Mouse (Mus musculus) liver, embryonic 13.5 days (tissue): ENCODE measurements around the gene Fgfr2. TPM values are rescaled to one million over a fixed set of nuclear protein-coding genes. Genes with fewer than 3 reads are reported as not detected.

Source experiments
- ATAC-seq: fragments of 200-750 bp; cut with Nextera tagmentation; 2 replicates; pipeline ENCODE4 v1.8.0; 2017; ENCODE audit warnings: low read depth, mild to moderate bottlenecking, moderate number of reproducible peaks, moderate library complexity
- DNase-seq: peaks from one replicate; pipeline ENCODE4 v3.0.0; 2022
- H3K27ac ChIP-seq: fragments of 300-500 bp; sonication (generic); 2 replicates; pipeline ENCODE4 v1.5.1; 2015; ENCODE audit warnings: moderate library complexity, mild to moderate bottlenecking, inconsistent platforms
- H3K27me3 ChIP-seq: fragments of 300-500 bp; sonication (generic); 2 replicates; pipeline ENCODE4 v1.6.1; 2015; ENCODE audit warnings: mild to moderate bottlenecking, inconsistent platforms
- H3K36me3 ChIP-seq: fragments of 300-500 bp; sonication (generic); 2 replicates; pipeline ENCODE4 v1.6.1; 2015; ENCODE audit warnings: mild to moderate bottlenecking, inconsistent platforms
- H3K4me1 ChIP-seq: fragments of 300-500 bp; sonication (generic); replicated peaks from 2 replicates; pipeline ENCODE4 v1.6.1; 2015; ENCODE audit warnings: inconsistent platforms
- H3K4me2 ChIP-seq: fragments of 300-500 bp; sonication (generic); 2 replicates; pipeline ENCODE4 v1.6.1; 2015; ENCODE audit warnings: inconsistent platforms, mild to moderate bottlenecking, moderate library complexity
- H3K4me3 ChIP-seq: fragments of 300-500 bp; sonication (generic); replicated peaks from 2 replicates; pipeline ENCODE4 v1.5.1; 2015; ENCODE audit warnings: mild to moderate bottlenecking, inconsistent platforms
- H3K9ac ChIP-seq: fragments of 300-500 bp; sonication (generic); 2 replicates; pipeline ENCODE4 v1.6.1; 2015; ENCODE audit warnings: mild to moderate bottlenecking, inconsistent platforms
- H3K9me3 ChIP-seq: fragments of 300-500 bp; sonication (generic); replicated peaks from 2 replicates; pipeline ENCODE4 v1.6.1; 2016; ENCODE audit warnings: inconsistent platforms
- WGBS: fragments of 180-500 bp; shearing (Covaris S2); methylation state at CpG from one replicate; pipeline ENCODE4 v1.1.7; 2015; ENCODE audit not compliant: insufficient replicate concordance; 5-methylcytosine and 5-hydroxymethylcytosine counted together
- polyA plus RNA-seq: library from polyadenylated mRNA; unstranded; fragments of >200 nt; fragmentation: Nextera tagmentation; extraction: Ambion mirVana; gene quantifications from 2 replicates; pipeline ENCODE4 v1.2.1, GENCODE M21; 2015

Gene Fgfr2
- polyA plus RNA-seq, 1 experiment from 2014 or later = 8.9 TPM

DNA sequence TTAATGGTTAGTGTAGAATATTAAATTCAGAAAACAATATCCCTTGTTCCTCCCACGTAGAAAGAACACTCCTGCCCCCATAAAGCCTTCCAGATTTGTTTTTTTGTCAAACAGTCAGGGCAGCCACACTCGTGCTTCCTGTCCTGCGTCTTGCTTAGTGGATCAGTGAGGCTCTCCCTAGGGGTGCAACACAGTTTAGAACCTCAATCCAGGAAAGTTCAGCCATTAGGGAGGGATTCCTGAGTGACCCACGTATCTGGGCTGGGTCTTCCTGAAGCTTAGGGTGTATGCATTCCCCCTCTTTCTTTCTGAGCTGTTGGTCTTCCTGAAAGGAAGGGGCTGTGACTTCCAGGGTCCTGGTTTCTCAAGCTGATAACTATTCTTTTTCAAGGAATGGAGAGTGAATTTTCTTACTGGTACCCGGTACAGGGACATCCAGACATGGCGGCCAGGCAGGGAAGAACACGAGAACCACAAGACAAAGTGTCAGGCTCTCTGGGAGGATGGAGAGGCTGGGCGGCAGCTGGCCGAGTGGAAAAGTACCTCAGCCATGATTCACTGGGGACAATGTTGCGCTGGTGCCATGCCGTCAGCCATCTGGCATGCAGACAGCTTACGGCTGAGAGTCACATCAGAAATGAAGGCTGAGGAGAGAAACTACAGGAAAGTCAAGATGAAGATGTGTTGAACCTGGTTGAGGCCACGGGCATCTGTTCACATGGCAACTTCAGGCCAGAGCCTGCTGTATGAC, 2200.0 kb downstream of the Fgfr2 start:
- H3K4me1 ChIP-seq = no peaks in the 10 kb centered on the region
- H3K36me3 ChIP-seq = no peaks in the 10 kb centered on the region
- ATAC-seq (no peak), DNase-seq (no peak)
- no peak overlapping the region for H3K4me2 ChIP-seq
- H3K4me3 ChIP-seq = no peak overlapping the region
- 54% methylated on average over 13 of the region's 13 CpGs for WGBS
- H3K9me3 ChIP-seq = no peaks in the 10 kb centered on the region
- no peak overlapping the region for H3K27ac ChIP-seq
- H3K27me3 ChIP-seq = no peaks in the 10 kb centered on the region
- H3K9ac ChIP-seq = no peak overlapping the region

DNA sequence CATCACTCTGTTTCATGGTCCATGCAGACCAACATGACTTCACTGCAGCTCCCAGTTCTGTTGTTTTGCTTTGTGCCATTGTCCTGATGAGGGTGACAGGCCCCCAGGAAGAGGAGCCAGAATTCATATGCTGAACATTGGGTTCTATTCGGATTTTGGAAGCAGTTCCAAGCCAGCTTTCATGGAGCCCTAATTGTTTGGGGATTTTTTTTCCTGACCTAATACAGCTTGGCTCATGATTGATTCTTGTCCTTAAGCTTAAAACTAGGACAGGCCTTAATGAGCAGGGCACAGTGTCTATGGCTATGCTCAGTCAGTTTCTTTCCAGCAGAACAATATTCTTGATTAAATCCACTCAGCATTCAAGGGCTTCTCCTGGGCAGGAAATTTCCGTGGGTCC, 2204.9 kb downstream of the Fgfr2 start:
- Histone ChIP-seq H3K4me2 (no peak overlapping the region), H3K27ac (no peak overlapping the region), H3K9ac (no peak overlapping the region), H3K36me3 (no peaks in the 10 kb centered on the region), H3K4me1 (no peaks in the 10 kb centered on the region), H3K27me3 (no peaks in the 10 kb centered on the region), H3K4me3 (no peak overlapping the region), H3K9me3 (no peaks in the 10 kb centered on the region)
- DNase-seq (no peak), ATAC-seq (no peak)
- 44% methylated on average over 2 of the region's 2 CpGs for WGBS

DNA sequence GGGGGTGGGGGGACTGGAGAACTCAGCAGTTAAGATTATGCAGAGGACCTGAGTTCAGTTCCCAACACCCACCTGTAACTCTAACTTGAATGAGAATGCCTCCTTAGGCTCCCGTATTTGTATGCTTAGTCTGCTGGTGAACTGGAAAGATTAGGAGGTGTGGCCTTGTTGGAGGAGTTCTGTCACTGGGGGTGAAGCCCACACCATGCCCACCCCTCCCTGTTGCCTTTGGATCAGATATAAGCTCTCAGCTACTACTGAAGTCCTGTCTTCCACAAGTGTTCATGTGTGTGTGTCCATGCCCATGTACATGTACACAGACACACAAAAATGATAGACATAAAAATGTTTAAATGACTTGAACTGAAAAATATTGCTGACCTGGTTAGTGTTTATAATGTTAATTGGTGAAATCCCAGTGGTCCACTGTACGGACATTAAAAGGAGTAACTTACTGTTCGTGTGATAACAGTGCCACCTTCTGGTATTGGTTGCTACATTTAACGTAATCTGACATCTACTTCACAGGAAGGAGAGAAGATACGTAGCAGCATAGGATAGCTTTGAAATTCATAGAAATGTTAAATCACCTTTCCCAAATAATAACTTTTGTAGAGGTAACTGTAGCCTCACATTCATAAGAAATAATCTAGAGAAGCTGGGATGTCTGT, 2208.3 kb downstream of the Fgfr2 start:
- Histone ChIP-seq H3K4me3 (no peak overlapping the region), H3K4me1 (no peaks in the 10 kb centered on the region), H3K27me3 (no peaks in the 10 kb centered on the region), H3K27ac (no peak overlapping the region), H3K36me3 (no peaks in the 10 kb centered on the region), H3K9ac (no peak overlapping the region), H3K9me3 (no peaks in the 10 kb centered on the region), H3K4me2 (no peak overlapping the region)
- DNase-seq (no peak), ATAC-seq (no peak)
- 43% methylated on average over 5 of the region's 5 CpGs for WGBS

DNA sequence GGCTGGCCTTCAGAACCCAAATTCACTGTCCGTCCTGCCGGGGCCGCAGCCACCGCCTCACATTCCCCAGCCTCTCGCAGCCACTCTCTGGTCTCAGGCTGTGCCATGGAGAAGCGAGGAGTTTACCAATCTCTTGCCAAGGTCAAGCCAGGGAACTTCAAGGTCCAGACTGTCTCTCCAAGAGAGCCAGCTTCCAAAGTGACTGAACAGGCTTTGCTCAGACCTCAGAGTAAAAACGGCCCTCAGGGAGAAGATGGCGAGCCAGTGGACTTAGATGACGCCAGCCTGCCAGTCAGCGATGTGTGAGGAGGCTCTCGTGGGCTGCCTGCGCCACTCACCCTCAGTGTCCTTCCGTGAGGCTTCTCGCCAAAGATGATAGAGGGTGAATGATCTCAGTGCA, 2212.3 kb downstream of the Fgfr2 start:
- DNase-seq = no peak
- Histone ChIP-seq H3K9ac (no peak overlapping the region), H3K27me3 (no peaks in the 10 kb centered on the region), H3K4me2 (no peak overlapping the region), H3K36me3 (no peaks in the 10 kb centered on the region), H3K4me3 (no peak overlapping the region), H3K9me3 (no peaks in the 10 kb centered on the region), H3K4me1 (no peaks in the 10 kb centered on the region), H3K27ac (no peak overlapping the region)
- ATAC-seq = no peak
- WGBS = 80% methylated on average over 14 of the region's 14 CpGs

DNA sequence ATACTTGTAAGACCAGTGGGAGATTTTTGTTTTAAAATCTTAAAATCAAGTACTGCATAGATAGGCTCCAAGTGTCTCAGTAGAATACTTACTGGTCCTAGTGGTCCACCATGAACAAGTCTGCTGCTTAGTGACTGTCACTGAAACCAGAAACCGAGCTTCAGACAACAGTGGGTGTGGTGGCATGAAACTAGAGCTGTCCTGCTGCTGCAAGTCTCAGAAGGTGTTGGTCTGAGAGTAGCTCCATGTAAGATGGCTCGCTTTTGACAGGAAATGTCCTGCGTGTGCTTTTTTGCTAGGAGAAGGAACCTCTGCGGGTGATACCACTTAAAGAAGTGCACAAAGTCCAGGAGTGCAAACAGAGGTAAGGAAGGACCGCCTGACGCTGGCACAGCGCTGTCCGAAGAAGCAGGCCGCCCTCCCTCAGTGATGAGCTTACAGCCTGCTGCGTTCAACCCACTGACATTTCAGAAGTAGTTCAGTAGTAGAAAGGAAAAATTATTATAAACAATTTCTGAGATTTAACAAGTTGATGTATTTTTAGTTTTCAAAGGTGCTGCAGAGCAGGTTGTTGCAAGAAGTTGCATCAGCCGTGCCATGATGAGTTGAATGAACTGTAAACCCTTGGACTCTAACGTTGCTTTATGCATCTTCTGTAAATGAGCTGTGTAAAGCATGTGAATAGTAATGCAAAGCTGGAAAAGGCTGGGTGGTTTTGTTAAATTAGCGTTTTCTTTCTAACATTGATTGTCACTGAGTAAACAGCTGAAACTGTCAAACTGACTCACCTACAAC, 2218.4 kb downstream of the Fgfr2 start:
- Histone ChIP-seq H3K9me3 (no peaks in the 10 kb centered on the region), H3K4me3 (no peak overlapping the region), H3K27me3 (no peaks in the 10 kb centered on the region), H3K9ac (no peak overlapping the region), H3K4me1 (no peaks in the 10 kb centered on the region), H3K27ac (no peak overlapping the region), H3K36me3 (no peaks in the 10 kb centered on the region; the same call in 1 of the 2 replicates), H3K4me2 (no peak overlapping the region)
- no peak for DNase-seq
- ATAC-seq = no peak
- 79% methylated on average over 13 of the region's 13 CpGs for WGBS

DNA sequence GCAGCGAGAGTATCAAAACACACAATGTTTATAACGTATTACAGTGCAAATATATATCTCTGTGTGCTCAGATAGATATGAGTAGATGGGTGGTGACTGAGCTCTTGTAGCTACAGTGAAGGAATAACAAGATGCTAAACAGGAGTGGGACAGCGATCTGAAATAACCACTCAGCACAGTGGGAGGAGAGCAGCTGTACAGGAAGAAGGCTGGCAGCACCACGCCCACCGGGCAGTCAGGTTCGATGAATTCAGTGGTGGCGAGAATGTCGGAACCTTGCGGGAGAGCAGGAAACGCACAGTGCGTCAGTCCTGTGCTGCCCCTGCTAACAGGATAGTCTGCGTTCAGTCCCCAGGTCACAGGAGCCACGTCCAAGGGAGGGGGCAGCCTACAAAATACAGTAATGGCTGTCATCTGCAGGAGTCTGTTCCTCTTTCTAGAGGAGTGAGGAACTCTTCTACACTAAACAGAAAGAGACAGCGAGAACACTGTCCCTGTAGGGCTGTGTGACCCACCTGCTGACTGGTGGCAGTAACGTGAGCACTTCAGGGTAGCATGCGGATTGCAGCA, 2219.6 kb downstream of the Fgfr2 start:
- Histone ChIP-seq H3K27ac (no peak overlapping the region), H3K4me3 (no peak overlapping the region), H3K36me3 (no peaks in the 10 kb centered on the region; the same call in 1 of the 2 replicates), H3K4me1 (no peaks in the 10 kb centered on the region), H3K27me3 (no peaks in the 10 kb centered on the region), H3K9me3 (no peaks in the 10 kb centered on the region), H3K9ac (no peak overlapping the region), H3K4me2 (0 out of 2 replicates have a peak overlapping the region, but pooled peaks have one; percentile 10)
- ATAC-seq = no peak
- DNase-seq = no peak
- WGBS = 54% methylated on average over 16 of the region's 16 CpGs

DNA sequence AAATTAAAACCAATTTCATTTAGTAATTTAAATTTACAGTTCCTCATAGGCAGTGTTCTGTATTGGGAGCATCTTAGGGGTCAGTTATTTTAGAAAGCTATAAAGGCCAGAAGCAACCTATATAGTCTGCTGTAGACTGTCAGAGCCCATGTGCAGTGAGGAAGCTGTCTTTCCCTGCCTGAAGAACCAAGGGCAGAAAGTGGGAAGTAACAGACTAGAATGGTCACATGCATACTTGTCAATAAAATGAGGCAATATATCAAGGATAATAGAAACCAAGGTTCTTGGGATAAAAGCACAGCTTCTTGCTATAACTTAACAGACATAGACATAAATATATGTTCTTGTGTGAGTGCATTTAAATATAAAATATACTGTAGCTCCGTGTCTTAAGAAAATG, 2220.2 kb downstream of the Fgfr2 start:
- DNase-seq = no peak
- Histone ChIP-seq H3K4me1 (no peaks in the 10 kb centered on the region), H3K9ac (no peak overlapping the region), H3K27ac (no peak overlapping the region), H3K36me3 (no peaks in the 10 kb centered on the region; the same call in 1 of the 2 replicates), H3K4me3 (no peak overlapping the region), H3K4me2 (no peak overlapping the region), H3K9me3 (no peaks in the 10 kb centered on the region), H3K27me3 (no peaks in the 10 kb centered on the region)
- ATAC-seq = no peak
- 79% methylated on average over 1 of the region's 1 CpGs for WGBS

DNA sequence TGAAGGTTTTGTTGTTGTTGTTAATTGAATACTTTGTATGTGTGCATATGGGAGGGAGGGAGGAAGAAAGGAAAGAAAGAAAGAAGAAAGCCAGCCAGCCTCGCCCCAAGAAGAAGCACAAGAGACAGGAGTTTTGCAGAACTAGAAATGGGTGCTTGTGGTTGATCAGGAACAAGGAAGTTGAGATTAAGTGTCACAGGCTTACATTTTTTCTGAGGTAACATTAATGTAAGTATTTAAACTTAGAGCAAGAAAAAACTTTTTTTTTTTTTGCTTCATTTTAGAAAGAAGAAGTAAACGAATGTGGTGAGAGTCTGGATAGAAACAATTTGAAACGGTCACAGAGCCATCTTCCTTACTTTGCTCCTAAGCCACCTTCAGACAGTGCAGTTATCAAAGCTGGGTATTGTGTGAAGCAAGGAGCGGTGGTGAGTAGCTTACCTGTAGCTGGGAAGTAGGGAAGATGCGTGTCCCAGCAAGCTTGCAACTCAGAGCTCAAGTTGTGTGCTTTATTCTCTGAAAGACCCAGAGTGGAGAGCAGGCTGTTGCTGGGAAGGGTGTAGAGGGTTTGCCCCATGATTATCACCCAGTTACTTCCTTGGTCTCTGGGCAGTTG, 2222.8 kb downstream of the Fgfr2 start:
- 47% methylated on average over 5 of the region's 5 CpGs for WGBS
- H3K4me1 ChIP-seq = no peaks in the 10 kb centered on the region
- H3K27me3 ChIP-seq = no peaks in the 10 kb centered on the region
- DNase-seq (no peak), ATAC-seq (no peak)
- no peaks in the 10 kb centered on the region for H3K9me3 ChIP-seq
- no peaks in the 10 kb centered on the region; the same call in 1 of the 2 replicates for H3K36me3 ChIP-seq
- no peak overlapping the region for H3K4me2 ChIP-seq
- H3K27ac ChIP-seq = no peak overlapping the region
- H3K4me3 ChIP-seq = no peak overlapping the region
- no peak overlapping the region for H3K9ac ChIP-seq

DNA sequence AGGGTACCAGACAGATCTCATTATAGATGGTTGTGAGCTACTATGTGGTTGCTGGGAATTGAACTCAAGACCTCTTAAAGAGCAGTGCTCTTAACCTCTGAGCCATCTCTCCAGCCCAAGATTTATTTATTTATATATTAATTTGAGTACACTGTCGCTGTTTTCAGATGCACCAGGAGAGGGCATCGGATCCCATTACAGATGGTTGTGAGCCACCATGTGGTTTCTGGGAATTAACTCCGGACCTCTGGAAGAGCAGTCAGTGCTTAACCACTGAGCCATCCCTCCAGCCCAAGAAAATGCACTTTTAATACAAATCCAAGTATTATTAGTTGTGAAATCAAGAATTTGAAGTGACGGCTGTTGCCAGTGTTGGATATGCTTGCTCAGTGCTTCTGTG, 2224.8 kb downstream of the Fgfr2 start:
- WGBS = 64% methylated on average over 4 of the region's 4 CpGs
- no peaks in the 10 kb centered on the region for H3K4me1 ChIP-seq
- H3K4me3 ChIP-seq = no peak overlapping the region
- no peaks in the 10 kb centered on the region for H3K27me3 ChIP-seq
- no peak overlapping the region for H3K27ac ChIP-seq
- H3K36me3 ChIP-seq = no peaks in the 10 kb centered on the region
- H3K9ac ChIP-seq = no peak overlapping the region
- H3K9me3 ChIP-seq = no peaks in the 10 kb centered on the region
- ATAC-seq (no peak), DNase-seq (no peak)
- H3K4me2 ChIP-seq = no peak overlapping the region

DNA sequence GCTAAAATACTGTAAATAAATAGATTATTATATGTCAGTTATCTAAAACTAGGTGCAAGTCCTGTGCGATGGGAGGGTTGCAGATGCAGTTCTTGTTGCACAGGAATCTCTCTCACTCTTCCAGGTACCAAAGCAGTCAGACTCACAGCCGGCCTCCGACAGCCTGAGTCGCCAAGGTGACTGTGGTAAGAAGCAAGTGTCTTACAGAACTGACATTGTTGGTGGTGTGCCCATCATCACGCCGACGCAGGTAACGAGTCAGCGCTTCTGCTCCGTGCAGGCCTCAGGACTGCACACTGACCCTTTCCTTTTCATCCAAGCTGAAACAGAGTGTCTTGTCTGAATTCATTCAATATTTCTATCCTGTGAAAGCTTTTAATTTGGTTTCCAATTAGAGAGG, 2225.9 kb downstream of the Fgfr2 start:
- WGBS = 84% methylated on average over 10 of the region's 10 CpGs
- DNase-seq = no peak
- Histone ChIP-seq H3K27ac (no peak overlapping the region), H3K9me3 (no peaks in the 10 kb centered on the region), H3K4me2 (no peak overlapping the region), H3K4me1 (no peaks in the 10 kb centered on the region), H3K9ac (no peak overlapping the region), H3K36me3 (no peaks in the 10 kb centered on the region), H3K27me3 (no peaks in the 10 kb centered on the region), H3K4me3 (no peak overlapping the region)
- ATAC-seq = no peak

DNA sequence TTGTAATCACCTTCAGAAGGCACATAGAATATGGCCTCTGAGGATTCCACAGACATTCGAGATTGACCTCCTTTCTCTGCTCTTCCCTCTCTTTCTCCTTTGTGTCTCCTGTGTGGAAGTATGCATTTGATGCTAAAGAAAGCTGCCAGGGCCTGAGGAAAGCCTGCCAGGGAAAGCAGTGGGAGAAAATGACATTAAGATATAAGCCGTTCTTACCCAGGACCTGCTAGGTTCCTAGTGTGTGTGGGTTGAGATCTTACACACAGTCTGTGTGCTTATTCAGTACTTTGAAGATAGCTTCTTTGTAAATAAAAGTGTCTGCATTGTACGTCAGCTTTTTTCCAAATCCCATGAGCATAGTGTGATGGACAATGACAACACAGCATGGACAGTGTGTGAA, 2227.1 kb downstream of the Fgfr2 start:
- DNase-seq = no peak
- H3K27me3 ChIP-seq = no peaks in the 10 kb centered on the region
- no peak overlapping the region for H3K4me3 ChIP-seq
- H3K9me3 ChIP-seq = no peaks in the 10 kb centered on the region
- no peaks in the 10 kb centered on the region for H3K36me3 ChIP-seq
- no peak for ATAC-seq
- WGBS = 63% methylated on average over 3 of the region's 3 CpGs
- no peaks in the 10 kb centered on the region for H3K4me1 ChIP-seq
- H3K27ac ChIP-seq = no peak overlapping the region
- no peak overlapping the region for H3K4me2 ChIP-seq
- H3K9ac ChIP-seq = no peak overlapping the region
